Mouse (Mus musculus): ENCODE measurements around the gene Hoxc9. TPM values are rescaled to one million over a fixed set of nuclear protein-coding genes. Genes with fewer than 3 reads are reported as not detected.

The Hoxc9 gene
- not detected in 2 replicates for polyA plus RNA-seq (2016; fragmentation: Nextera tagmentation; extraction: Ambion mirVana)

DNA sequence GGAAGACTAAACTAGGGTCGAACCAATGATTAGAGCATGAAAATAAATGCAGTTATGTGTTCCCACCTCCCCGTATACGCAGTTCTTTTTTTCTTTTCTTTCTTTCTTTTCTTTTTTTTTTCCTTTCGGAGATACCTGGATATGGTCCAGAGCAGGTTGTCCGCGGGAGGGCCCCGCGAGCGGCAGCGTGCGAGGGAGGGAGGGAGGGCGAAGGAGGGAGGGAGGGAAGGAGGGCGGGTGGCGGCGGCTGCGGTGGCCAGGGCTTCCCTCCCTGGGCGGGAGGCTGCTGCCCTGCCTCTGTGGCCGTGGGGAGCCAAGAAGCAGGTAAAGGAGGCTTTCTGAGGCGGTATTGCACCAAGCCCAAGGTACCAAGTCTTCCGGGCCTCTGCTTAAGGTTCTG lies at the start of gene Hoxc9:
TSS of gene Hoxc9 (plus strand) at position 269 of the 400 bp plus-strand sequence.
- ATAC-seq (ENCODE audit: insufficient number of reproducible peaks, low FRiP score), result no peak
- WGBS, result 1% methylated on average over 18 of the region's 20 CpGs
- H3K9ac ChIP-seq, result no peak within 1 kb of the TSS

DNA sequence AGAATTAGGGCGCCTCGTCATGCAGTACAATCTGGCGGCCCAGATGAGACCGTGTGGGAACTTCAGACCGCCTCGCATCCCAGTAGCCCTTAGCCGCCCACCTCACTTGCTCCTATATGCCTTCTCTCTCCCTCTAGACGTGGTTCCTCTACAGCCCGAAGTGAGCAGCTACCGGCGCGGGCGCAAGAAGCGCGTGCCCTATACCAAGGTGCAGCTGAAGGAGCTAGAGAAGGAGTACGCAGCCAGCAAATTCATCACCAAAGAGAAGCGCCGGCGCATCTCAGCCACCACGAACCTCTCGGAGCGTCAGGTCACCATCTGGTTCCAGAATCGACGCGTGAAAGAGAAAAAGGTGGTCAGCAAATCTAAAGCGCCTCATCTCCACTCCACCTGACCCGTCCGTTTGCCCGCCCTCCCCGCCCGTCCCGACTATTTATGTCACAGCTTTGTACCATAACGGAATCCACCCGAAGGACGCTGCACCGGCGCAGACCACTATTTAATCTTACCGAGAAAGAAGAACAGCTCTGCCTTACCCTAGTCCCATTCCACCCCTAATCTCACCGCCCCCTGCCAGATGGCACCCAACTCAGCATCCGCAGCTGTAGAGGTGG lies 49.1 kb upstream of the Hoxc9 start:
- no peak overlapping the region for H3K4me2 ChIP-seq
- peaks cover 95% of the 10 kb centered on the region for H3K27me3 ChIP-seq (replicated peaks)
- H3K4me1 ChIP-seq (replicated peaks), result no peaks in the 10 kb centered on the region
- no peaks in the 10 kb centered on the region for H3K9me3 ChIP-seq (replicated peaks)
- no peak overlapping the region for H3K27ac ChIP-seq (ENCODE audit: poor library complexity, severe bottlenecking)
- 2% methylated on average over 40 of the region's 40 CpGs for WGBS
- H3K9ac ChIP-seq, result no peak overlapping the region
- ATAC-seq (ENCODE audit: insufficient number of reproducible peaks, low FRiP score), result no peak
- H3K4me3 ChIP-seq, result no peak overlapping the region
- no peaks in the 10 kb centered on the region for H3K36me3 ChIP-seq

More for the DNA sequence above, at the start of gene Hoxc9:
- no peak within 1 kb of the TSS for H3K27ac ChIP-seq (ENCODE audit: poor library complexity, severe bottlenecking)
- no peaks in the 10 kb centered on the region for H3K9me3 ChIP-seq (replicated peaks)
- H3K4me3 ChIP-seq, result peak within 1 kb of the TSS; percentile 33
- peak within 1 kb of the TSS; percentile 50 for H3K4me2 ChIP-seq
- no peaks in the 10 kb centered on the region for H3K36me3 ChIP-seq
- peaks cover 96% of the 10 kb centered on the region for H3K27me3 ChIP-seq (replicated peaks)
- H3K4me1 ChIP-seq (replicated peaks), result peaks cover 6% of the 10 kb centered on the region; the same call in 1 of the 2 replicates

DNA sequence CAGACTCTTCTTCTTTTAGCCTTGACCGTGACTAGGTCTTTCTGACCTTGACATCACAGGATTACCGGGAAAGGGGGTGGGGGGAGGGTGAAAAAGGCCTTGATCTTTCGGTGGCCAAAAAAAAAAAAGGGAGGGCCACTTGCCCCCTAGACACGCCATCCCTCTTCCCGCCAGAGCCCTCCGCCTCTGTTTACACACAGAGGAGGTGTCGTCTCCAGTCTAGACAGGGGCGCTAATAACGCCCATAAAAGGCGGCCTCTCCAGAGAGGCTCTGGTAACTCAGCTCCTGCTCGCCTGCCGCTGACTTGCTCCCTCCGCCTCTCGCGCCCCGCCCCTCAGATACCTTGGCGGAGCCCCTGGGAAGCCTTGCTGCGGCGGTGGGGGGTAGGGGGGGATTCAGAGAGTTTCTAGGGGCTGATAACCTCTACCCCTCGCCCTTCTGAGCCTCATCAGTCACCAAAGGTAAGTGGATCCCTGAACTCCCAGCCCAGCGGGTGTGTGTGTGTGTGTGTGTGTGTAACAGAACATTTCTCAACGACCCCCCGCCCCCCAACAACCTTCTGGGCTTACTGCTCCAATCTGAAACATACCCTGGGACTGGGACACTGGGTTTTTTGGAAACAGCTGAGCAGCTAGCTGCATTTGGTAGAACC lies 44.4 kb upstream of the Hoxc9 start:
- ATAC-seq (ENCODE audit: insufficient number of reproducible peaks, low FRiP score), result peak; percentile 64; the same call in 1 of the 2 replicates

DNA sequence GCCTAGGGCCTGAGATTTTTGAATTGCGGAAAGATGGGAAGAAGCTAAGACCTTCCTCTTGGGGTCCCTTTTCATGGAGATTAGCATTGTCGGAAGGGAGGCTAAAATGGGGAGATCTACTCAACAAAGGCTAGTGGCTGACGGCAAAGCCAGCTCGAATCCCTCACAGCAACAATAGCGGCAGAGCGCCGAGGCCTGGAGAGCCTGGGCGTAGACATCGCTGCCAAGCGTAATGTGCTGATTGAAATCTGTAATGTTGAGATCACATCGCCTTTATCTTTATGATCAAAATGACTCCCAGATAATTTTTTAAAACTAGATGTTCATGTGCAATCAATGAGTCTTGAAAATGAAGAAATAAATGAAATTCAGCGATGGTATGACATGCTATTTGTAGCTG lies 41.8 kb upstream of the Hoxc9 start:
- H3K4me3 ChIP-seq, result no peak overlapping the region
- under 1% methylated on average over 12 of the region's 12 CpGs for WGBS
- ATAC-seq (ENCODE audit: insufficient number of reproducible peaks, low FRiP score), result no peak
- H3K27ac ChIP-seq (ENCODE audit: poor library complexity, severe bottlenecking), result no peak overlapping the region
- no peaks in the 10 kb centered on the region for H3K9me3 ChIP-seq (replicated peaks)
- 0 out of 2 replicates have a peak, but pooled peaks cover 5% of the 10 kb centered on the region for H3K4me1 ChIP-seq (replicated peaks)
- no peaks in the 10 kb centered on the region for H3K36me3 ChIP-seq
- H3K27me3 ChIP-seq (replicated peaks), result peaks cover 99% of the 10 kb centered on the region
- no peak overlapping the region for H3K4me2 ChIP-seq
- no peak overlapping the region for H3K9ac ChIP-seq

More for the DNA sequence above, 44.4 kb upstream of the Hoxc9 start:
- 0 out of 2 replicates have a peak, but pooled peaks cover 5% of the 10 kb centered on the region for H3K4me1 ChIP-seq (replicated peaks)
- H3K4me3 ChIP-seq, result no peak overlapping the region
- H3K9me3 ChIP-seq (replicated peaks), result no peaks in the 10 kb centered on the region
- no peak overlapping the region for H3K27ac ChIP-seq (ENCODE audit: poor library complexity, severe bottlenecking)
- H3K27me3 ChIP-seq (replicated peaks), result peaks cover 100% of the 10 kb centered on the region
- H3K9ac ChIP-seq, result no peak overlapping the region
- H3K36me3 ChIP-seq, result no peaks in the 10 kb centered on the region
- no peak overlapping the region for H3K4me2 ChIP-seq
- WGBS, result under 1% methylated on average over 23 of the region's 23 CpGs

DNA sequence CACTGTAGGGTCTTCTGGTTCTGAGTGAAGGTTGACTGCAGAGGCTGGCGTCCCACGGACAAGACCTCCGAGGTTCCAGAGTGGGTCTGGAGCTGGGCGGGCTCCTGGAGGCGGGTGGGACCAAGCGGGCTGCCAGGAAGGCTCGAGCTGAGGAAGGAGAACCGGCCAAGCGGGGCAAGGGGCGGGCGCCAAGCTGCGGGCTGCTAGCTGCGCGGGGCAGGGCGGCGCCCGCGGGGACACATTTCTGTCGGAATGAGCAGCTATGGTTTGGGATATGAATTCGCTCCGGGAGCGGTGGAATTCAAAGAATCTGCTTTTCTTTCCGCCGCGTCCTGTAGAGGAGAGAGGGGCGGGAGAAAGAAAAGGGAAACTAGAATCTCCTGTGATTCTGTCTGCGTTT lies 41.3 kb upstream of the Hoxc9 start:
- no peak overlapping the region for H3K9ac ChIP-seq
- no peak for ATAC-seq (ENCODE audit: insufficient number of reproducible peaks, low FRiP score)
- no peaks in the 10 kb centered on the region for H3K36me3 ChIP-seq
- H3K4me3 ChIP-seq, result 0 out of 2 replicates have a peak overlapping the region, but pooled peaks have one; percentile 1
- 0 out of 2 replicates have a peak, but pooled peaks cover 5% of the 10 kb centered on the region for H3K4me1 ChIP-seq (replicated peaks)
- H3K4me2 ChIP-seq, result peak overlapping the region; percentile 9; the same call in 1 of the 2 replicates
- H3K27me3 ChIP-seq (replicated peaks), result peaks cover 99% of the 10 kb centered on the region
- no peaks in the 10 kb centered on the region for H3K9me3 ChIP-seq (replicated peaks)
- no peak overlapping the region for H3K27ac ChIP-seq (ENCODE audit: poor library complexity, severe bottlenecking)
- WGBS, result 1% methylated on average over 27 of the region's 27 CpGs

DNA sequence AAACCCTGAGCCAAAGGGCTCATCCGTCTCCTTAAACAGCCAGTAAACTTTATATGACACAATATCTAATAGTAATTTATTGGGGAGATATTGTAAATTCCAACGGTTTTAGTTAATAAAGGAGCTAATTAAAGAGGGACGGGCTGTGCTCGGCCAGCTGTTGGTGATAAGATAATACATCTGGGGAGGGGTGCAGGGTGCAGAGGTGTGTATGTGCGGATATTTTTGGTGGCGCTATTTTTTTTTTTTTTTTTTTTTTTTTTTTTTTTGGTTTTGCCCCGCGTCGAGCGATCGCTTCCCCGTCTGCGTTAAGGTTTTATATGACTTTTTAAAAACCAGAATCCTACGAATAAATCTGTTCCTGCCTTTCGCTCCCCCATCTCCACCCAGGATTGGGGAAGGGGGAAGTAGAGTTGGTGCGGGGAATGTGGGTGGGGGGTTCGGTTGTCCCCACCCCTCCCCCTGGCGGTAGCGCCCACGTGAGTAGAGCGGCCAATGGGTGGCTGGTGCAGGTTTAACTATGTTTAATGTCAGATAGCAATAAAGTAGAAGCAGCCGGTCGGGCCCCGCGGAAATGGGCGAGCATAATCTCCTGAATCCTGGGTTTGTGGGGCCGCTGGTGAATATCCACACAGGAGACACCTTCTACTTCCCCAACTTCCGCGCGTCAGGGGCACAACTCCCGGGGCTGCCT lies 39.8 kb upstream of the Hoxc9 start, which contains the start of gene Hoxc12:
TSS of gene Hoxc12 (plus strand) at position 479 of the 694 bp plus-strand sequence.
- Histone ChIP-seq H3K9me3 (replicated peaks) (no peaks in the 10 kb centered on the region), H3K9ac (no peak within 1 kb of the TSS), H3K4me2 (no peak within 1 kb of the TSS), H3K36me3 (no peaks in the 10 kb centered on the region), H3K27me3 (replicated peaks) (peaks cover 99% of the 10 kb centered on the region), H3K27ac (ENCODE audit: poor library complexity, severe bottlenecking) (no peak within 1 kb of the TSS), H3K4me1 (replicated peaks) (0 out of 2 replicates have a peak, but pooled peaks cover 5% of the 10 kb centered on the region), H3K4me3 (no peak within 1 kb of the TSS; the same call in 1 of the 2 replicates)
- no peak for ATAC-seq (ENCODE audit: insufficient number of reproducible peaks, low FRiP score)
- 1% methylated on average over 31 of the region's 31 CpGs for whole genome bisulfite sequencing

DNA sequence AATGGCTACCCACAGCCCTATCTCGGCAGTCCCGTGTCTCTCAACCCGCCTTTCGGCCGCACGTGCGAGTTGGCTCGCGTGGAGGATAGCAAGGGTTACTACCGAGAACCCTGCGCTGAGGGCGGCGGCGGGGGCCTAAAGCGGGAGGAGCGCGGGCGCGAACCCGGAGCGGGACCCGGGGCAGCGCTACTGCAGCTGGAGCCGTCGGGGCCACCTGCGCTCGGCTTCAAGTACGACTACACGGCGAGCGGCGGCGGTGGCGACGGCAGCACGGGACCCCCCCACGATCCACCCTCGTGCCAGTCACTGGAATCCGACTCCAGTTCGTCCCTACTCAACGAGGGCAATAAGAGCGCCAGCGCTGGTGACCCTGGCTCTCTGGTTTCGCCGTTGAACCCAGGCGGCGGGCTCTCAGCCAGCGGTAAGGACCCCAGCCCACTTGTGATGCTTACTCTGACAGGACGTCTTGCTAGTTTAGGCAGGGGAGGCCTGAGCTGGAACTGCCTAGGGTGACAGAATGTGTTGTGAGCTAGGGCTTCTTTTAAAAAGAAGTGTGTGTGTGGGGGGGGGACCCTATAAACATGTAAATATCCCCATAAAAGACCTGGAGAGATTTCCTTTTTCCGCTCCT lies 39.1 kb upstream of the Hoxc9 start:
- Histone ChIP-seq H3K27me3 (replicated peaks) (peaks cover 99% of the 10 kb centered on the region), H3K9me3 (replicated peaks) (no peaks in the 10 kb centered on the region), H3K4me2 (no peak overlapping the region), H3K27ac (ENCODE audit: poor library complexity, severe bottlenecking) (no peak overlapping the region), H3K9ac (no peak overlapping the region), H3K4me1 (replicated peaks) (0 out of 2 replicates have a peak, but pooled peaks cover 5% of the 10 kb centered on the region), H3K4me3 (no peak overlapping the region; the same call in 1 of the 2 replicates), H3K36me3 (no peaks in the 10 kb centered on the region)
- no peak for ATAC-seq (ENCODE audit: insufficient number of reproducible peaks, low FRiP score)
- 2% methylated on average over 50 of the region's 50 CpGs for whole genome bisulfite sequencing

DNA sequence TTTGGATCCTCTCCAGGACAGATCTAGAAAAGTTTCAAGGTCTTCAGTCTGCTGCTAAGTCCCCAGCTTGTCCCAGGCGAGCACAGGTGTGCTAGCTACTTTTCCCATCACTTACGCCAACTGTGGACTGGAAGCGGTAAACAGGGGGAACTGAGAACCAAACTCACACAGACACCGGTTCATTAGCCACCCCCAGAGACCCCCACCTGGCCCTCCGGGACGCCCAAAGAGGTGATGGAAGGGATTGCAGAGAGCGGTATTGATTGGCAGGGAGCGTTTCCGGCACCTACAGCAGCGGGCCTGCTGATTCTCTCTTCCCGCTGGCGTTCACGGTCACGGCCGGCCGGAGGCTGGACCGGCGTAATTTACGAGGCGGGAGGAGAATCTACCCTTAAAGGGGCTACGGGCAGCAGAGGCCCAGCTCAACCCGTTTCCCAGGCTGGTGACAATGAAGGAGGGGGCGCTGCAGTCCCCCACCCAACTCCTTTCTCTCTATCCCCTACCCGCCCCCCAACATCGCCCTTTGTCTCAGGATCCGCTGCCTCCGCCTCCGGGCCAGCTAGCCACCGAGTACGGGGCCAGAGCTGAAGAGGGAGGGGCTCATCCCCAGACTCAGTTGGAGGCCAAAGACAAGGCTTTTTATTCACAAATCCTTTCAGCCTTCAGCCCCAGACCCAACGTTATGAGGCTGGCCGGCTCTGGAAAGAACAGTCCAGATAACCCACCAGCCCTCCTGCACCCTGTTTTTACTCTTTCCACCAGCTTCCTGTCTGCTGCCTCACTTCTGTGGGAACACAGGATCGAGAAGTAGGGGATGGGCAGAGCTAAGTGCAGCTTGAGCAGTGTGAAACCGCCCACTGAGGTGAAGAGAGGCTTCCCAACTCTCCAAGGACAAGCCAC lies 36.7 kb upstream of the Hoxc9 start:
- under 1% methylated on average over 34 of the region's 34 CpGs for WGBS
- Histone ChIP-seq H3K9ac (no peak overlapping the region), H3K4me2 (no peak overlapping the region), H3K9me3 (replicated peaks) (no peaks in the 10 kb centered on the region), H3K36me3 (no peaks in the 10 kb centered on the region), H3K4me3 (no peak overlapping the region), H3K27ac (ENCODE audit: poor library complexity, severe bottlenecking) (no peak overlapping the region), H3K27me3 (replicated peaks) (peaks cover 97% of the 10 kb centered on the region), H3K4me1 (replicated peaks) (0 out of 2 replicates have a peak, but pooled peaks cover 5% of the 10 kb centered on the region)
- ATAC-seq (ENCODE audit: insufficient number of reproducible peaks, low FRiP score), result no peak

DNA sequence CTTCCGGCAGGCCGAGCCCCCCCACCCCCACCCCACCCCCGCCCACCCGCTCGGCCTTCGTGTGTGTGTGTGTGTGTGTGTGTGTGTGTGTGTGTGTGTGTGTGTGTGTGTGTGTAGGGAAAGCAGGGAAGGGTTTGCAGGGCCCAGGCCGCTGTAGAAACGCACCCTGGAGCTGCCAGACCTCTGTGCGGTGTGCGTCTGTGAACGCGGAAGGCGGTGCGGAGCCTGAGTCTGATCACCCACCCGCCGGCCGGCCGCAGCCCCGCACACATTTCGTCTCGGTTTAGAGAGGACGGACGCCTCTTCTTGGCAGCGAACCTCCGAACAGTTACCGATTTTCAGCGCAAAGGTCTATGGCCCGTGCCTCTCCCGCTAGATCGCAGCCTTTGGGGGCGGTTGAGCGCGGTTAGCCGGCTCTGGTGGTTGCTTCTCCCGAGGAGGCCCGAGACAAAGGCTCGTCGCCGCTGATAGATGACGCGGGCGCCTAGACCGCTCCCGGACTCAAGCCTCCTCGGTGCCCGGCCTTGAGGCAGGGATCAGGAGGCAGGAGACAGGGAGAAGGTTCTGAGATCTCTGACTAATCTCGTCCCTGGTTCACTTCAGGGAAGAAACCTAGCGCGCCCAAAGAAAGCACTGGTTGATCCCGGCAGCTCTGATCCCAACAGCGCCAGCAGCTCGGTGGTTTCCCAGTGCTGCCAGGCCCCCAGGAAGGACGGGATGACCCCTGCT lies 33.3 kb upstream of the Hoxc9 start:
- Histone ChIP-seq H3K4me3 (peak overlapping the region; percentile 33), H3K9ac (no peak overlapping the region), H3K36me3 (no peaks in the 10 kb centered on the region), H3K27me3 (replicated peaks) (peaks cover 98% of the 10 kb centered on the region), H3K27ac (ENCODE audit: poor library complexity, severe bottlenecking) (no peak overlapping the region), H3K9me3 (replicated peaks) (no peaks in the 10 kb centered on the region), H3K4me2 (peak overlapping the region; percentile 56), H3K4me1 (replicated peaks) (no peaks in the 10 kb centered on the region)
- ATAC-seq (ENCODE audit: insufficient number of reproducible peaks, low FRiP score), result no peak
- under 1% methylated on average over 45 of the region's 53 CpGs for WGBS

DNA sequence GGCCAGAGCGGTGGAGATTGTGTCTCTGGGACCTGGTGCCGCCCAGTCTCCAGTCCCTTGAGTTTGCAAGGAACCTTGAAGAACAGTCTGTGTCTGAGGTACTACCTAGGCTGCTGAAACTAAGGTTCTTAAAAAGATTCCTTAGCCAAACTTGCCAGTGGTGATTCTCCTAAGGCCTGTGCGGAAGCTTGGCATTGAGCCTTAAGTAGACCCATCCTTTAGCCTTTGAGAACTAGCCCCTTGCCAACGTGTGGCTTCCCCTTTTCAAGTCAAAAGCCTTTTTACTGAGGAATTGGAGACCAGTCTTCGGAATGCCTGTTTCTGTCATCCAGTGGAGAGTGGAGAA lies 32.8 kb upstream of the Hoxc9 start:
- Histone ChIP-seq H3K9me3 (replicated peaks) (no peaks in the 10 kb centered on the region), H3K4me1 (replicated peaks) (no peaks in the 10 kb centered on the region), H3K9ac (no peak overlapping the region), H3K4me3 (peak overlapping the region; percentile 33), H3K27ac (ENCODE audit: poor library complexity, severe bottlenecking) (no peak overlapping the region), H3K27me3 (replicated peaks) (peaks cover 98% of the 10 kb centered on the region), H3K36me3 (no peaks in the 10 kb centered on the region), H3K4me2 (peak overlapping the region; percentile 56)
- ATAC-seq (ENCODE audit: insufficient number of reproducible peaks, low FRiP score), result no peak
- WGBS, result 4% methylated on average over 5 of the region's 5 CpGs
